Mouse (Mus musculus): ENCODE measurements around the gene Ubr1.
"Not testable (repeated sequence)": the region's sequence is repeated elsewhere in the genome, so short reads cannot be mapped to it uniquely, and the experiment has no call there.

Gene Ubr1

GRCm38 (mm10) chr2:120970559-120971080 is at the start of gene Ubr1:
TSS of gene Ubr1 (minus strand) at chr2:120970715.
- peak; percentile 88 to 92 for DNase-seq

- DNase-seq: no peak
Measured at GRCm38 (mm10) chr2:121017151-121017550, 46.6 kb upstream of the Ubr1 start.

GRCm38 (mm10) chr2:121016226-121016625 is 45.7 kb upstream of the Ubr1 start:
- DNase-seq: no peak

GRCm38 (mm10) chr2:121015507-121015906 is 45.0 kb upstream of the Ubr1 start:
- DNase-seq: no peak

GRCm38 (mm10) chr2:121012676-121013075 is 42.2 kb upstream of the Ubr1 start:
- DNase-seq: no peak

- DNase-seq: no peak
Measured at GRCm38 (mm10) chr2:121009071-121009677, 38.7 kb upstream of the Ubr1 start.

GRCm38 (mm10) chr2:121008664-121009007 is 38.1 kb upstream of the Ubr1 start:
- no peak for DNase-seq

- peak; percentile 94 to 95 for DNase-seq
Measured at GRCm38 (mm10) chr2:121007925-121008663, 37.6 kb upstream of the Ubr1 start, which contains the start of gene Ccndbp1. TSS of gene Ccndbp1 (plus strand) at chr2:121008403.

- DNase-seq: no peak
Measured at GRCm38 (mm10) chr2:121006986-121007385, 36.5 kb upstream of the Ubr1 start.

GRCm38 (mm10) chr2:121004018-121004811 is 33.7 kb upstream of the Ubr1 start:
- DNase-seq: no peak

- DNase-seq: no peak
Measured at GRCm38 (mm10) chr2:121003586-121003985, 33.1 kb upstream of the Ubr1 start.

- DNase-seq: no peak
Measured at GRCm38 (mm10) chr2:120998863-120999262, 28.3 kb upstream of the Ubr1 start.

GRCm38 (mm10) chr2:120996607-120997006 is 26.1 kb upstream of the Ubr1 start:
- not testable (repeated sequence) for DNase-seq

- no peak for DNase-seq
Measured at GRCm38 (mm10) chr2:120991196-120991595, 20.7 kb upstream of the Ubr1 start.

GRCm38 (mm10) chr2:120985241-120985640 is 14.7 kb upstream of the Ubr1 start:
- no peak for DNase-seq

- no peak for DNase-seq
Measured at GRCm38 (mm10) chr2:120983611-120984010, 13.1 kb upstream of the Ubr1 start.

- DNase-seq: peak; percentile 11 to 15
Measured at GRCm38 (mm10) chr2:120980861-120981260, 10.3 kb upstream of the Ubr1 start.

GRCm38 (mm10) chr2:120979819-120980218 is 9.3 kb upstream of the Ubr1 start:
- DNase-seq: peak; percentile 15 to 37

GRCm38 (mm10) chr2:120978693-120979037 is 8.2 kb upstream of the Ubr1 start:
- DNase-seq: no peak

- DNase-seq: no peak
Measured at GRCm38 (mm10) chr2:120977926-120978692, 7.6 kb upstream of the Ubr1 start.

GRCm38 (mm10) chr2:120976990-120977925 is 6.7 kb upstream of the Ubr1 start, which contains the start of gene Tmem62:
TSS of gene Tmem62 (plus strand) at chr2:120977017.
- peak; percentile 71 to 72 for DNase-seq

Data from lung, adult 18-20 months (tissue).